In genomic region chr6:72993054-72993687, GRCm38 (mm10) we compare ENCODE assay signal across 10 mouse cellular contexts. TPM values are rescaled to one million over a fixed set of nuclear protein-coding genes. Genes with fewer than 3 reads are reported as not detected.
DNase-seq lines count a peak whose midpoint lies in the region; ATAC-seq lines count a peak whose summit lies in the region.
"Had no signal": no experiment of that assay in that cellular context is flagged by ENCODE, and none has a peak within 500 bp of the region (broad histone marks: within the 10 kb centered on the region; RNA-seq: fewer than 3 reads in every experiment).

No protein-coding gene starts in this region.

- no peaks in the 10 kb centered on the region for H3K27me3 ChIP-seq in midbrain, embryonic 11.5 days (ENCODE audit: control insufficient read depth, insufficient read depth, low read length)
- no peaks in the 10 kb centered on the region for H3K27me3 ChIP-seq in forebrain, embryonic 15.5 days
- H3K27me3 ChIP-seq: kidney, embryonic 15.5 days had no signal

- no peak overlapping the region for H3K4me3 ChIP-seq in midbrain, embryonic 11.5 days (ENCODE audit: low read depth, low read length)
- H3K4me3 ChIP-seq in forebrain, embryonic 15.5 days: no peak overlapping the region
- H3K4me3 ChIP-seq: erythroblast, embryonic 14.5 days; kidney, embryonic 15.5 days had no signal

- DNase-seq in urinary bladder, postnatal 14 days (ENCODE audit: low spot score): peak; percentile 48
- DNase-seq in urinary bladder, postnatal 10 days (ENCODE audit: low spot score): no peak
- no peak for DNase-seq in midbrain, embryonic 11.5 days (ENCODE audit: low spot score, missing footprints)
- DNase-seq in frontal cortex, adult 2 months (ENCODE audit: extremely low spot score in 1 of 2, low spot score in 1 of 2): no peak

- H3K4me1 ChIP-seq in midbrain, embryonic 11.5 days (ENCODE audit: control insufficient read depth, insufficient read depth, low read length): peaks cover 3% of the 10 kb centered on the region; the same call in 1 of the 2 replicates
- H3K4me1 ChIP-seq in forebrain, embryonic 15.5 days: peaks cover 5% of the 10 kb centered on the region; the same call in 1 of the 2 replicates

- no peak overlapping the region for H3K27ac ChIP-seq in midbrain, embryonic 11.5 days (ENCODE audit: low read depth, low read length)
- H3K27ac ChIP-seq in forebrain, embryonic 15.5 days (replicated peaks): no peak overlapping the region
- H3K27ac ChIP-seq: kidney, embryonic 15.5 days had no signal

- H3K4me2 ChIP-seq in midbrain, embryonic 11.5 days: no peak overlapping the region
- H3K4me2 ChIP-seq in forebrain, embryonic 15.5 days (replicated peaks): no peak overlapping the region
- H3K4me2 ChIP-seq: kidney, embryonic 15.5 days had no signal

- no peak overlapping the region for H3K9ac ChIP-seq in midbrain, embryonic 11.5 days (ENCODE audit: low read length)
- no peak overlapping the region for H3K9ac ChIP-seq in forebrain, embryonic 15.5 days (replicated peaks)
- H3K9ac ChIP-seq: kidney, embryonic 15.5 days had no signal

- peak; percentile 79 for ATAC-seq in inflammation-experienced regulatory T-cells, adult 6 months
- ATAC-seq in neutrophil, adult 5-6 weeks (ENCODE audit: extremely low read depth, insufficient number of reproducible peaks, low FRiP score, poor library complexity, severe bottlenecking): peak; percentile 45; the same call in 1 of the 2 replicates
- no peak for ATAC-seq in midbrain, embryonic 11.5 days (ENCODE audit: low FRiP score)
- no peak for ATAC-seq in forebrain, embryonic 15.5 days (replicated peaks)

- H3K9me3 ChIP-seq in midbrain, embryonic 11.5 days (ENCODE audit: control insufficient read depth, low read length): no peaks in the 10 kb centered on the region
- H3K9me3 ChIP-seq in forebrain, embryonic 15.5 days: no peaks in the 10 kb centered on the region
- H3K9me3 ChIP-seq: G1E; kidney, embryonic 15.5 days had no signal

- WGBS in midbrain, embryonic 11.5 days: 74% methylated on average over 8 of the region's 8 CpGs
- WGBS in forebrain, embryonic 15.5 days: 73% methylated on average over 8 of the region's 8 CpGs

- H3K36me3 ChIP-seq in midbrain, embryonic 11.5 days (ENCODE audit: control insufficient read depth, insufficient read depth, low read length): no peaks in the 10 kb centered on the region
- H3K36me3 ChIP-seq in forebrain, embryonic 15.5 days: no peaks in the 10 kb centered on the region
- H3K36me3 ChIP-seq: G1E; kidney, embryonic 15.5 days had no signal

RNA-seq across cellular contexts. Expression of gene Tmsb10, which starts 34.6 kb away (rescaled TPM):
- 1,000 to 10,000 TPM; 4,108 to 4,357 (median 4,244) TPM for polyA plus RNA-seq in inflammation-experienced regulatory T-cells, adult 6 months (2017; shearing (Covaris generic))
- 879 and 1,181 TPM in 2 replicates for total RNA-seq in neutrophil, adult 5-6 weeks (2017)
- 3,363 and 3,486 TPM in 2 replicates for polyA plus RNA-seq in midbrain, embryonic 11.5 days (2014; fragmentation: Nextera tagmentation; extraction: Ambion mirVana)
- polyA plus RNA-seq in frontal cortex, adult 2 months (2012; rRNA removed): 603 and 636 TPM in 2 replicates
- 4,419 and 4,667 TPM in 2 replicates for polyA plus RNA-seq in forebrain, embryonic 15.5 days (2015; fragmentation: Nextera tagmentation; extraction: Ambion mirVana)

Comparison
In these comparisons a context has a peak if more than half of its experiments do, and no peak if none do; other contexts are left out.
1. ATAC-seq: peak in inflammation-experienced regulatory T-cells, adult 6 months (single experiment) and neutrophil, adult 5-6 weeks (single experiment); none in midbrain, embryonic 11.5 days (single experiment) and forebrain, embryonic 15.5 days (single experiment).